Mouse (Mus musculus) retina, postnatal 1 day (tissue): ENCODE results near the gene Pde1a.

ENCODE experiments used
- DNase-seq: peaks from one replicate; pipeline ENCODE4 v3.0.0-alpha.2; 2012

Pde1a gene

GRCm38 (mm10) chr2:79797444-79797843 lies 331.8 kb downstream of the Pde1a start:
- no peak for DNase-seq

GRCm38 (mm10) chr2:79793186-79793585 lies 336.1 kb downstream of the Pde1a start:
- no peak for DNase-seq

GRCm38 (mm10) chr2:79786467-79786866 lies 342.8 kb downstream of the Pde1a start:
- DNase-seq, result no peak

- DNase-seq, result no peak
Observed at GRCm38 (mm10) chr2:79785541-79786134, 343.6 kb downstream of the Pde1a start.
